Mouse (Mus musculus): Measurements from ENCODE around the gene Gstcd. TPM values are rescaled to one million over a fixed set of nuclear protein-coding genes. Genes with fewer than 3 reads are reported as not detected.

Gstcd gene
- polyA plus RNA-seq, 1 experiment = 2.2 TPM

DNA sequence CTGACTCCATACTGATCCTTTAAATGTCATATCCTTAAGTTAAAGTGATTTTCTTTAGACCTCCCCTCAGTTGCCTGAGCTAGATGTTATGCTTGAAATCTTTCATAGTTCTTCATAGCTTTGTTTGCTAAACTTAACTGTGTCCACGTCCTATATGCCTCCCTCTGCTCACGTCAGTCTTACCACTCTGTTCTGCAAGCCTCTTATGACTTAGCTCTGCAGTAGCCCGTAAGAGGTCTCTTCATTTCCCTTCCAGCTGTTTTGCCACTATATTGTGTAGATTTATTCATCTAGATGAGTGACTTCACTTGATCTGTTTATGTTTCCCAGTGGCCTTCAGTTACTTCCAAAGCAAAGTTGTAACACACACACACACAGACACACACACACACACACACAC is 12.6 kb upstream of the Gstcd start:
- Histone ChIP-seq H3K27me3 (ENCODE audit: control insufficient read depth, insufficient read depth, low read length) (no peaks in the 10 kb centered on the region), H3K4me1 (ENCODE audit: control insufficient read depth, insufficient read depth, insufficient read length, low read length) (no peaks in the 10 kb centered on the region), H3K4me3 (ENCODE audit: low read depth, low read length) (no peak overlapping the region), H3K36me3 (ENCODE audit: control insufficient read depth, insufficient read depth, low read length) (peaks cover 61% of the 10 kb centered on the region), H3K27ac (ENCODE audit: insufficient read depth, low read depth, low read length) (no peak overlapping the region)
- WGBS = 78% methylated on average over 3 of the region's 3 CpGs
- no peak for TF ChIP-seq CTCF (IDR thresholded peaks at IDR 0.05; ENCODE audit: extremely low read depth, insufficient read length, insufficient replicate concordance, low read depth, low read length)
- no peak for TF ChIP-seq POLR2A (IDR thresholded peaks at IDR 0.05; ENCODE audit: low read depth, low read length)

DNA sequence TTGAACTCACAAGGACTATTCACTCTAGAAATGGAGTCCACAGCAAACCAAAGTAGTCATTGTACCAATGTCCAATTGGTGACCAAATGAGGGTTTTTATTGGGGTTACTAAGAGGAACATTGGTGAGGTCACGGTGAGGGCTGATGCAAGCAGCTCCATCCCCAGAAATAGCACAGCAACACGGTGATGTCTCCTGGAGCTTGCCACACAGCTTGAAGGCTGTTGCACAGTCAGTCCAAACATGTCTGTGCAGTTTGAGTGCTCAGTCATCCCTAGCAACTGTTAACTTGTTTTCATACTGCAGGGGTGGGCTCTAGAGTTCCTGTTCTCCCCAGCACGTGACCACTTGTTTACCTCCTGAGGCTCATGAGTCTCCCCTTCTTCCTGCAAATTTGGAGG is 11.9 kb upstream of the Gstcd start:
- Histone ChIP-seq H3K4me3 (ENCODE audit: low read depth, low read length) (no peak overlapping the region), H3K27ac (ENCODE audit: insufficient read depth, low read depth, low read length) (no peak overlapping the region), H3K27me3 (ENCODE audit: control insufficient read depth, insufficient read depth, low read length) (no peaks in the 10 kb centered on the region), H3K4me1 (ENCODE audit: control insufficient read depth, insufficient read depth, insufficient read length, low read length) (no peaks in the 10 kb centered on the region), H3K36me3 (ENCODE audit: control insufficient read depth, insufficient read depth, low read length) (peaks cover 58% of the 10 kb centered on the region)
- 91% methylated on average over 3 of the region's 3 CpGs for WGBS
- TF ChIP-seq POLR2A (IDR thresholded peaks at IDR 0.05; ENCODE audit: low read depth, low read length) = no peak
- no peak for TF ChIP-seq CTCF (IDR thresholded peaks at IDR 0.05; ENCODE audit: extremely low read depth, insufficient read length, insufficient replicate concordance, low read depth, low read length)

DNA sequence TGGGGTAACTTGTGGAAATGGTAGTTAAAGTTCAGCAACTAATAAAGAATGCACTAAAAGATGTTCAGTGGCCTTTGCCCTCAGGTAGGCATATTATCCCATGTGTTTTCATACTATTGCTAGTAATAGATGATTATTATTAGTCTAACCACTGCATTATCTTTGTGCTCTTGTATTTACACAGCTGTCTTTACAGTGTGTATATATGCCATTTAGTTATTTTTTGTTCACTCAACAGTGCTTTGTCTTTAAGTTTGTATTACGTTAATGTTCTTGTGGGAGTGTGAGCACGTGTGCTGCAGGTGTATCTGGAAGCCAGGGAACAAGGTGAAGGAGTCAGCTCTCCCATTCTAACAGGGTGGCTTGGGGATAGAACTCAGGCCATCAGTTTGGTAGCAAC is 7.1 kb upstream of the Gstcd start:
- Histone ChIP-seq H3K4me1 (ENCODE audit: control insufficient read depth, insufficient read depth, insufficient read length, low read length) (0 out of 2 replicates have a peak, but pooled peaks cover 2% of the 10 kb centered on the region), H3K4me3 (ENCODE audit: low read depth, low read length) (no peak overlapping the region), H3K27me3 (ENCODE audit: control insufficient read depth, insufficient read depth, low read length) (no peaks in the 10 kb centered on the region), H3K27ac (ENCODE audit: insufficient read depth, low read depth, low read length) (no peak overlapping the region), H3K36me3 (ENCODE audit: control insufficient read depth, insufficient read depth, low read length) (peaks cover 38% of the 10 kb centered on the region)
- 40% methylated on average over 2 of the region's 2 CpGs for WGBS
- TF ChIP-seq CTCF (IDR thresholded peaks at IDR 0.05; ENCODE audit: extremely low read depth, insufficient read length, insufficient replicate concordance, low read depth, low read length) (no peak), POLR2A (IDR thresholded peaks at IDR 0.05; ENCODE audit: low read depth, low read length) (no peak)

DNA sequence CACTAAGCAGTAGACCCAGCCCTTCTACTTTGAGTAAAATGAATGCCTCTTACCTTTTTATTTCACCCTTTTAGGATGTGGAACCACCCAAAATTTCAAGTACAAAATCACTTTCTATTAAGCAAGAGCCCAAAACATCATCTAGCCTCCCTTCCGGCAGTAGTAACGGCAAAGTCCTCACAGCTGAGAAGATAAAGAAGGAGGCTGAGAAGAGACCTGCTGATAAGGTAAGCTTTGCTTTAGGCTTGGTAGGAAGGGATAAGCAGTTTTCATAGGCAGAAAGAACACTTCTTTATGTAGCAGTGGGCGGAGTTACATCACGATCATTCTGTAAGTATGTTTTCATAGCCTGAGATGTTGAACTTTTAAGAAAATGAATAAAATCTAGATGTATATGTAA is 6.5 kb upstream of the Gstcd start:
- peaks cover 33% of the 10 kb centered on the region for H3K36me3 ChIP-seq (ENCODE audit: control insufficient read depth, insufficient read depth, low read length)
- 0 out of 2 replicates have a peak, but pooled peaks cover 2% of the 10 kb centered on the region for H3K4me1 ChIP-seq (ENCODE audit: control insufficient read depth, insufficient read depth, insufficient read length, low read length)
- 70% methylated on average over 4 of the region's 4 CpGs for WGBS
- H3K27me3 ChIP-seq (ENCODE audit: control insufficient read depth, insufficient read depth, low read length) = no peaks in the 10 kb centered on the region
- H3K27ac ChIP-seq (ENCODE audit: insufficient read depth, low read depth, low read length) = no peak overlapping the region
- H3K4me3 ChIP-seq (ENCODE audit: low read depth, low read length) = no peak overlapping the region
- TF ChIP-seq POLR2A (IDR thresholded peaks at IDR 0.05; ENCODE audit: low read depth, low read length) (no peak), CTCF (IDR thresholded peaks at IDR 0.05; ENCODE audit: extremely low read depth, insufficient read length, insufficient replicate concordance, low read depth, low read length) (no peak)

DNA sequence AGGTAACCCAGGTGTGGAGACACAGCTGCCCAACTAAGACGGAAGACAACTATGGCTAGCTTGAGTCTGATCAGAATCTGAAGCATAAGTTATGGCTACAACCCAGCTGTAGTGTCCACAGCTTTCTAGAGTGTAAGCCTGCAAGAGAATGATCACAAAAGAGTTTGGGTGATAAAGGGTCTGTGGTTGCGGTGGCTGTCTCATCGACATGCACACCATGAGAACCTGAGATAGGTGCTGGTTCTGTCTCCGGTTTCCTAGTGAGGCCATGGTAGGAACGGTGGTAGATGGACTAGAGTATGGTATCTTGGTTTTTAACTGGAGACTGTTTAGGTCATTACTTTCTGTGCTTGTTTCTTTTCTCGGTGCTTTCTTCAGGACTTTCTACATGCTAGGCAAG is 6.1 kb upstream of the Gstcd start:
- WGBS = 93% methylated on average over 6 of the region's 6 CpGs
- H3K27ac ChIP-seq (ENCODE audit: insufficient read depth, low read depth, low read length) = no peak overlapping the region
- TF ChIP-seq CTCF (IDR thresholded peaks at IDR 0.05; ENCODE audit: extremely low read depth, insufficient read length, insufficient replicate concordance, low read depth, low read length) = no peak
- no peak overlapping the region for H3K4me3 ChIP-seq (ENCODE audit: low read depth, low read length)
- H3K4me1 ChIP-seq (ENCODE audit: control insufficient read depth, insufficient read depth, insufficient read length, low read length) = 0 out of 2 replicates have a peak, but pooled peaks cover 2% of the 10 kb centered on the region
- no peaks in the 10 kb centered on the region for H3K27me3 ChIP-seq (ENCODE audit: control insufficient read depth, insufficient read depth, low read length)
- H3K36me3 ChIP-seq (ENCODE audit: control insufficient read depth, insufficient read depth, low read length) = peaks cover 32% of the 10 kb centered on the region

DNA sequence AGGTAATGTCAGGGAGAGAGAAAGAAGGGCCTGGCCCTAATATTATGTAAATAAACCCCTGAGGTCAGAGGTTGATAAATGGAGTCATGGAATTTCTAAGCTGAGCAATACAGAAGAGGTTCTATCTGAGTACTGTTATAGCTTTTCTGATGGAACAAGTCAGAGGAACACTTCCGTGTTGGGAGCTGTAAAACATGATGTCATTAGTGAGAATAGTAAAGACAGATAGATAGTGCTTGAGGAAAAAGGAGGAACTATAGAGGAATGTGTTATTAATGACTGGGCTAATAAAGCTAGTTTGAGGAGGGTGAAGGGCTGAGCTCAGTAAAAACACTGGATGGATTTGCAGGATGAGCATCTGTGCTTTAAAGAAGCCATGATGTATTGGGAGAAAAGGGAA is 2.5 kb upstream of the Gstcd start:
- Histone ChIP-seq H3K4me3 (ENCODE audit: low read depth, low read length) (no peak overlapping the region), H3K36me3 (ENCODE audit: control insufficient read depth, insufficient read depth, low read length) (peaks cover 13% of the 10 kb centered on the region; the same call in 1 of the 2 replicates), H3K27me3 (ENCODE audit: control insufficient read depth, insufficient read depth, low read length) (no peaks in the 10 kb centered on the region), H3K27ac (ENCODE audit: insufficient read depth, low read depth, low read length) (no peak overlapping the region), H3K4me1 (ENCODE audit: control insufficient read depth, insufficient read depth, insufficient read length, low read length) (0 out of 2 replicates have a peak, but pooled peaks cover 2% of the 10 kb centered on the region)
- no peak for TF ChIP-seq CTCF (IDR thresholded peaks at IDR 0.05; ENCODE audit: extremely low read depth, insufficient read length, insufficient replicate concordance, low read depth, low read length)
- TF ChIP-seq POLR2A (IDR thresholded peaks at IDR 0.05; ENCODE audit: low read depth, low read length) = no peak
- 19% methylated on average over 1 of the region's 1 CpGs for WGBS

DNA sequence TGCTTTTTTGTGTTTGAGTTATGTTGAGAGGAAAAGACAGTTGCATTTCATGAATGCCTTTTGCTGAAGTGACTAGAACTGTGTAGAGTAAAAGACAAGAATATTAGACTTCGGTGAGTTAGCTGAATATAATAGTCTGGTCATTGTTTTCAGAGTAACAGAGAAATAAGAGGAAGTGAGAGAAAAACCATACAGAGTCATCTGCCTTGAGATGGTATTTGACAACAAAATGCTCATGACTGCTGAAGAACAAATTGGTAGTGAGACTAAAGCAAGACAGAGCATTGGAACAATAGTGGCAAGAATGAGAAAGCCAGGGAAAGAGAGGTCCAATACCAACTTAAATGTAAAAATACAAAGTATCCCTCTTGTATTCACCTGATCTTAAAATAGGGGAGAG is 1.1 kb upstream of the Gstcd start:
- Histone ChIP-seq H3K36me3 (ENCODE audit: control insufficient read depth, insufficient read depth, low read length) (peaks cover 4% of the 10 kb centered on the region; the same call in 1 of the 2 replicates), H3K27me3 (ENCODE audit: control insufficient read depth, insufficient read depth, low read length) (no peaks in the 10 kb centered on the region), H3K27ac (ENCODE audit: insufficient read depth, low read depth, low read length) (no peak overlapping the region), H3K4me1 (ENCODE audit: control insufficient read depth, insufficient read depth, insufficient read length, low read length) (0 out of 2 replicates have a peak, but pooled peaks cover 2% of the 10 kb centered on the region), H3K4me3 (ENCODE audit: low read depth, low read length) (no peak overlapping the region)
- TF ChIP-seq POLR2A (IDR thresholded peaks at IDR 0.05; ENCODE audit: low read depth, low read length) = no peak
- TF ChIP-seq CTCF (IDR thresholded peaks at IDR 0.05; ENCODE audit: extremely low read depth, insufficient read length, insufficient replicate concordance, low read depth, low read length) = no peak
- 41% methylated on average over 1 of the region's 1 CpGs for WGBS

Data from small intestine, adult 2 months (tissue).